In genomic region chr12:77022538-77022937, GRCm38 (mm10) we compare ENCODE assay signal across 24 mouse cellular contexts.
DNase-seq lines count a peak whose midpoint lies in the region; ATAC-seq and TF ChIP-seq lines count a peak whose summit lies in the region.
"Had no signal": no experiment of that assay in that cellular context is flagged by ENCODE, and none has a peak within 500 bp of the region (broad histone marks: within the 10 kb centered on the region; RNA-seq: fewer than 3 reads in every experiment).

No protein-coding gene starts in this region.

- 0 out of 2 replicates have a peak, but pooled peaks cover 12% of the 10 kb centered on the region for H3K4me1 ChIP-seq in heart, embryonic 10.5 days
- peaks cover 19% of the 10 kb centered on the region for H3K4me1 ChIP-seq in midbrain, embryonic 15.5 days
- H3K4me1 ChIP-seq in midbrain, embryonic 11.5 days (ENCODE audit: control insufficient read depth, insufficient read depth, low read length) = no peaks in the 10 kb centered on the region; the same call in 1 of the 2 replicates
- peaks cover 7% of the 10 kb centered on the region; the same call in 1 of the 2 replicates for H3K4me1 ChIP-seq in limb, embryonic 11.5 days (ENCODE audit: control insufficient read depth, insufficient read depth, low read length)
- H3K4me1 ChIP-seq in lung, adult 2 months (ENCODE audit: control insufficient read depth, insufficient read depth, low read length) = no peaks in the 10 kb centered on the region

- H3K4me2 ChIP-seq in midbrain, embryonic 15.5 days = no peak overlapping the region
- no peak overlapping the region for H3K4me2 ChIP-seq in midbrain, embryonic 11.5 days
- H3K4me2 ChIP-seq in limb, embryonic 11.5 days (ENCODE audit: low read depth, severe bottlenecking) = no peak overlapping the region
- H3K4me2 ChIP-seq: embryonic facial prominence, embryonic 15.5 days; heart, embryonic 15.5 days; liver, embryonic 13.5 days; lung, embryonic 14.5 days had no signal

- DNase-seq in heart, adult 11 months = peak; percentile 85
- DNase-seq in heart, embryonic 10.5 days (ENCODE audit: low spot score) = no peak
- DNase-seq in midbrain, embryonic 11.5 days (ENCODE audit: low spot score, missing footprints) = no peak
- DNase-seq in limb, embryonic 11.5 days (ENCODE audit: low spot score) = no peak
- no peak for DNase-seq in lung, adult 2 months
- no peak for DNase-seq in kidney, adult 18-20 months
- DNase-seq: adrenal gland, adult 8-10 months; cerebellum, adult 18-20 months; cerebellum, postnatal 36 days; embryo, embryonic 11 days; gastrocnemius, postnatal 36 days; heart, postnatal 4 days; kidney, adult 8-10 months; kidney, postnatal 10 days; left cerebral cortex, postnatal 4 days; liver, embryonic 13.5 days; lung, embryonic 14.5 days; retina, postnatal 1 day; thymus, postnatal 14 days had no signal

- 67% methylated on average over 5 of the region's 5 CpGs for WGBS in heart, embryonic 10.5 days
- 31% methylated on average over 5 of the region's 5 CpGs for WGBS in midbrain, embryonic 15.5 days
- WGBS in midbrain, embryonic 11.5 days = 49% methylated on average over 5 of the region's 5 CpGs
- WGBS in limb, embryonic 11.5 days = 44% methylated on average over 5 of the region's 5 CpGs
- WGBS in lung, adult 2 months = 69% methylated on average over 5 of the region's 5 CpGs

- peaks cover 27% of the 10 kb centered on the region for H3K27me3 ChIP-seq in heart, embryonic 10.5 days (ENCODE audit: insufficient read depth, poor library complexity, severe bottlenecking)
- no peaks in the 10 kb centered on the region for H3K27me3 ChIP-seq in midbrain, embryonic 15.5 days (replicated peaks)
- H3K27me3 ChIP-seq in midbrain, embryonic 11.5 days (ENCODE audit: control insufficient read depth, insufficient read depth, low read length) = no peaks in the 10 kb centered on the region
- H3K27me3 ChIP-seq in limb, embryonic 11.5 days (ENCODE audit: control insufficient read depth, insufficient read depth, low read length) = no peaks in the 10 kb centered on the region
- H3K27me3 ChIP-seq: embryonic facial prominence, embryonic 15.5 days; heart, embryonic 15.5 days; liver, embryonic 13.5 days; Patski had no signal

- no peak overlapping the region for H3K9ac ChIP-seq in midbrain, embryonic 15.5 days
- H3K9ac ChIP-seq in midbrain, embryonic 11.5 days (ENCODE audit: low read length) = no peak overlapping the region
- 0 out of 2 replicates have a peak overlapping the region, but pooled peaks have one; percentile 9 for H3K9ac ChIP-seq in limb, embryonic 11.5 days (ENCODE audit: low read length)
- H3K9ac ChIP-seq: embryonic facial prominence, embryonic 15.5 days; heart, embryonic 15.5 days; liver, embryonic 13.5 days; lung, embryonic 14.5 days had no signal

- no peak overlapping the region for H3K4me3 ChIP-seq in heart, embryonic 10.5 days
- H3K4me3 ChIP-seq in midbrain, embryonic 15.5 days = no peak overlapping the region
- H3K4me3 ChIP-seq in midbrain, embryonic 11.5 days (ENCODE audit: low read depth, low read length) = no peak overlapping the region
- no peak overlapping the region for H3K4me3 ChIP-seq in limb, embryonic 11.5 days (ENCODE audit: low read depth, low read length)
- no peak overlapping the region for H3K4me3 ChIP-seq in lung, adult 2 months (replicated peaks; ENCODE audit: extremely low read depth, low read depth, low read length)
- H3K4me3 ChIP-seq: embryonic facial prominence, embryonic 15.5 days; heart, embryonic 15.5 days; liver, embryonic 13.5 days had no signal

- no peaks in the 10 kb centered on the region for H3K9me3 ChIP-seq in heart, embryonic 10.5 days
- H3K9me3 ChIP-seq in midbrain, embryonic 15.5 days = no peaks in the 10 kb centered on the region
- no peaks in the 10 kb centered on the region for H3K9me3 ChIP-seq in midbrain, embryonic 11.5 days (ENCODE audit: control insufficient read depth, low read length)
- no peaks in the 10 kb centered on the region for H3K9me3 ChIP-seq in limb, embryonic 11.5 days (ENCODE audit: control insufficient read depth, low read length)
- H3K9me3 ChIP-seq: embryonic facial prominence, embryonic 15.5 days; heart, embryonic 15.5 days; liver, embryonic 13.5 days had no signal

- H3K27ac ChIP-seq in heart, embryonic 10.5 days = no peak overlapping the region
- H3K27ac ChIP-seq in midbrain, embryonic 15.5 days = 0 out of 2 replicates have a peak overlapping the region, but pooled peaks have one; percentile 18
- H3K27ac ChIP-seq in midbrain, embryonic 11.5 days (ENCODE audit: low read depth, low read length) = no peak overlapping the region
- no peak overlapping the region for H3K27ac ChIP-seq in limb, embryonic 11.5 days (replicated peaks; ENCODE audit: low read depth, low read length)
- H3K27ac ChIP-seq: embryonic facial prominence, embryonic 15.5 days; heart, embryonic 15.5 days; liver, embryonic 13.5 days had no signal

- no peak for TF ChIP-seq CTCF in lung, adult 2 months (IDR thresholded peaks at IDR 0.05; ENCODE audit: insufficient read depth, low read length)

- TF ChIP-seq POLR2A in lung, adult 2 months (IDR thresholded peaks at IDR 0.05; ENCODE audit: borderline replicate concordance, extremely low read depth, low read depth, low read length) = no peak

- ATAC-seq in midbrain, embryonic 15.5 days (replicated peaks) = peak; percentile 45; the same call in 1 of the 2 replicates
- no peak for ATAC-seq in midbrain, embryonic 11.5 days (ENCODE audit: low FRiP score)
- 0 out of 2 replicates have a peak, but pooled peaks have one; percentile 44 for ATAC-seq in limb, embryonic 11.5 days (ENCODE audit: insufficient number of reproducible peaks, low FRiP score, low TSS enrichment, low read depth)
- ATAC-seq: inflammation-experienced regulatory T-cells, adult 6 months; Patski had no signal

- H3K36me3 ChIP-seq in heart, embryonic 10.5 days = no peaks in the 10 kb centered on the region
- no peaks in the 10 kb centered on the region for H3K36me3 ChIP-seq in midbrain, embryonic 15.5 days (replicated peaks)
- H3K36me3 ChIP-seq in midbrain, embryonic 11.5 days (ENCODE audit: control insufficient read depth, insufficient read depth, low read length) = no peaks in the 10 kb centered on the region
- H3K36me3 ChIP-seq in limb, embryonic 11.5 days (ENCODE audit: control insufficient read depth, insufficient read depth, low read length) = no peaks in the 10 kb centered on the region
- H3K36me3 ChIP-seq: embryonic facial prominence, embryonic 15.5 days; heart, embryonic 15.5 days; liver, embryonic 13.5 days had no signal
